Comparison of ENCODE assay signal across 29 mouse cellular contexts in genomic region chr11:84910411-84910810, GRCm38 (mm10). TPM values are rescaled to one million over a fixed set of nuclear protein-coding genes. Genes with fewer than 3 reads are reported as not detected.
DNase-seq lines count a peak whose midpoint lies in the region; ATAC-seq and TF ChIP-seq lines count a peak whose summit lies in the region.
"Had no signal": no experiment of that assay in that cellular context is flagged by ENCODE, and none has a peak within 500 bp of the region (broad histone marks: within the 10 kb centered on the region; RNA-seq: fewer than 3 reads in every experiment).

No protein-coding gene starts in this region.

- peaks cover 6% of the 10 kb centered on the region for H3K79me3 ChIP-seq in C2C12 (ENCODE audit: low read depth)

- H3K27me3 ChIP-seq in embryonic facial prominence, embryonic 14.5 days (replicated peaks; ENCODE audit: control insufficient read depth, insufficient read depth, low read length), result no peaks in the 10 kb centered on the region
- H3K27me3 ChIP-seq in embryonic facial prominence, embryonic 10.5 days (replicated peaks; ENCODE audit: low read depth, poor library complexity, severe bottlenecking), result no peaks in the 10 kb centered on the region
- H3K27me3 ChIP-seq in C2C12 (ENCODE audit: control insufficient read depth, insufficient read depth, insufficient read length), result no peaks in the 10 kb centered on the region
- H3K27me3 ChIP-seq: CH12.LX; embryonic facial prominence, embryonic 12.5 days; forebrain, embryonic 12.5 days; forebrain, embryonic 15.5 days; heart, embryonic 12.5 days; heart, embryonic 15.5 days had no signal

- TF ChIP-seq CTCF in C2C12 (IDR thresholded peaks at IDR 0.05; ENCODE audit: control insufficient read depth, insufficient read depth, insufficient read length), result no peak
- TF ChIP-seq CTCF in brain, embryonic 14.5 days (IDR thresholded peaks at IDR 0.05; ENCODE audit: borderline replicate concordance, extremely low read depth, insufficient read depth, insufficient read length), result no peak

- H3ac ChIP-seq in C2C12 (ENCODE audit: control insufficient read depth, insufficient read length, low read depth), result no peak overlapping the region

- no peaks in the 10 kb centered on the region for H3K9me3 ChIP-seq in embryonic facial prominence, embryonic 14.5 days (ENCODE audit: control insufficient read depth, low read length)
- no peaks in the 10 kb centered on the region for H3K9me3 ChIP-seq in embryonic facial prominence, embryonic 10.5 days
- H3K9me3 ChIP-seq: embryonic facial prominence, embryonic 12.5 days; forebrain, embryonic 12.5 days; forebrain, embryonic 15.5 days; G1E; heart, embryonic 12.5 days; heart, embryonic 15.5 days had no signal

- H3K9ac ChIP-seq in embryonic facial prominence, embryonic 14.5 days (ENCODE audit: low read depth, low read length), result no peak overlapping the region
- H3K9ac ChIP-seq: embryonic facial prominence, embryonic 12.5 days; forebrain, embryonic 12.5 days; forebrain, embryonic 15.5 days; heart, embryonic 12.5 days; heart, embryonic 15.5 days; hindbrain, embryonic 14.5 days had no signal

- H3K4me2 ChIP-seq in embryonic facial prominence, embryonic 14.5 days (ENCODE audit: low read depth, low read length), result no peak overlapping the region
- H3K4me2 ChIP-seq: embryonic facial prominence, embryonic 12.5 days; forebrain, embryonic 12.5 days; forebrain, embryonic 15.5 days; heart, embryonic 12.5 days; heart, embryonic 15.5 days; hindbrain, embryonic 14.5 days had no signal

- ATAC-seq in embryonic facial prominence, embryonic 14.5 days (ENCODE audit: low read depth), result peak; percentile 10; the same call in 1 of the 2 replicates
- ATAC-seq: forebrain, embryonic 15.5 days; hindbrain, postnatal 0 days; inflammation-experienced regulatory T-cells, adult 6 months had no signal

- WGBS in embryonic facial prominence, embryonic 14.5 days, result 68% methylated on average over 4 of the region's 4 CpGs
- 79% methylated on average over 4 of the region's 4 CpGs for WGBS in embryonic facial prominence, embryonic 10.5 days

- intact Hi-C loops in heart, postnatal 10 days (cut with DNase I), result loop anchor here (10.0 kb wide), 1 partner anchor 404 kb away; the partner anchor contains the start of gene Ppm1d

- TF ChIP-seq POLR2A in brain, embryonic 14.5 days (IDR thresholded peaks at IDR 0.05; ENCODE audit: borderline replicate concordance, extremely low read depth, insufficient read depth, insufficient read length, poor library complexity, severe bottlenecking), result no peak

- H3K27ac ChIP-seq in embryonic facial prominence, embryonic 14.5 days (replicated peaks; ENCODE audit: low read depth, low read length), result no peak overlapping the region
- no peak overlapping the region for H3K27ac ChIP-seq in embryonic facial prominence, embryonic 10.5 days (replicated peaks)
- H3K27ac ChIP-seq: embryonic facial prominence, embryonic 12.5 days; forebrain, embryonic 12.5 days; forebrain, embryonic 15.5 days; heart, adult 2 months; heart, embryonic 15.5 days; hindbrain, embryonic 14.5 days; hindbrain, postnatal 0 days had no signal

- peaks cover 71% of the 10 kb centered on the region for H3K36me3 ChIP-seq in embryonic facial prominence, embryonic 14.5 days (ENCODE audit: control insufficient read depth, insufficient read depth, low read length)
- peaks cover 93% of the 10 kb centered on the region for H3K36me3 ChIP-seq in embryonic facial prominence, embryonic 10.5 days (replicated peaks)
- peaks cover 72% of the 10 kb centered on the region for H3K36me3 ChIP-seq in C2C12 (ENCODE audit: control insufficient read depth, insufficient read depth)

- H3K79me2 ChIP-seq in C2C12 (ENCODE audit: control insufficient read depth, insufficient read depth), result peaks cover 15% of the 10 kb centered on the region

- DNase-seq in adrenal gland, adult 2 months, result peak; percentile 11
- no peak for DNase-seq in adrenal gland, postnatal 4 days (ENCODE audit: low spot score in 2 of 2)
- peak; percentile 14 for DNase-seq in embryonic facial prominence, embryonic 14.5 days (ENCODE audit: low spot score)
- DNase-seq in embryonic facial prominence, embryonic 10.5 days (ENCODE audit: low spot score), result no peak
- DNase-seq in brain, embryonic 14.5 days (ENCODE audit: low read depth), result peak; percentile 4
- DNase-seq in heart, postnatal 10 days, result no peak
- no peak for DNase-seq in retina, embryonic 14.5 days (ENCODE audit: low spot score)
- DNase-seq: adrenal gland, adult 8-10 months; cerebellum, adult 18-20 months; cerebellum, adult 9-10 months; cerebellum, postnatal 14 days; gastrocnemius, postnatal 25 days; heart, adult 2 months; heart, postnatal 14 days; heart, postnatal 4 days; kidney, adult 11 months; kidney, adult 8-10 months had no signal

- no peak overlapping the region for H3K4me3 ChIP-seq in embryonic facial prominence, embryonic 14.5 days (ENCODE audit: low read depth, low read length)
- no peak overlapping the region for H3K4me3 ChIP-seq in embryonic facial prominence, embryonic 10.5 days
- H3K4me3 ChIP-seq in C2C12 (ENCODE audit: insufficient read depth, poor library complexity, severe bottlenecking), result no peak overlapping the region
- H3K4me3 ChIP-seq: embryonic facial prominence, embryonic 12.5 days; erythroblast, embryonic 14.5 days; forebrain, embryonic 12.5 days; forebrain, embryonic 15.5 days; heart, adult 2 months; heart, embryonic 12.5 days; heart, embryonic 15.5 days had no signal

- H3K4me1 ChIP-seq in embryonic facial prominence, embryonic 14.5 days (ENCODE audit: control insufficient read depth, insufficient read depth, low read length), result no peaks in the 10 kb centered on the region
- peaks cover 14% of the 10 kb centered on the region for H3K4me1 ChIP-seq in embryonic facial prominence, embryonic 10.5 days

TF ChIP-seq in C2C12, 6 proteins besides CTCF, POLR2A, EP300 and RAD21:
- no peak for TF ChIP-seq USF1 (IDR thresholded peaks at IDR 0.05; ENCODE audit: low read depth)
- peak; percentile 68 for TF ChIP-seq MYOD1 (IDR thresholded peaks at IDR 0.05; ENCODE audit: control insufficient read depth, insufficient read length, low read depth)

RNA-seq across cellular contexts. Expression of gene Znhit3, which starts 5.8 kb away (rescaled TPM):
- 10 to 100 TPM in 1 of 2 experiments, 1 to 10 TPM in 1; 8.6 to 13.7 TPM for total RNA-seq in adrenal gland, adult 2 months (2021)
- 5.8 and 6.2 TPM in 2 replicates for polyA plus RNA-seq in adrenal gland, adult 2 months (2012; rRNA removed)
- 10 to 100 TPM; 14.4 to 20.4 TPM for total RNA-seq in adrenal gland, postnatal 4 days (2021)
- 46.5 and 52.2 TPM in 2 replicates for polyA plus RNA-seq in embryonic facial prominence, embryonic 14.5 days (2014; fragmentation: Nextera tagmentation; extraction: Ambion mirVana)
- polyA plus RNA-seq in embryonic facial prominence, embryonic 10.5 days (2016; fragmentation: Nextera tagmentation; extraction: Ambion mirVana), result 89.1 and 96.8 TPM in 2 replicates
- polyA plus RNA-seq in C2C12 (2012; fragmentation: generic; extraction: Trizol), result 39.2 TPM
- 34.9 and 44.9 TPM in 2 replicates for polyA plus RNA-seq in brain, embryonic 14.5 days (2012; rRNA removed)
- total RNA-seq in heart, postnatal 10 days (2021), result 1 to 10 TPM; 9.5 TPM

RNA-seq across cellular contexts. Expression of gene Pigw, which starts 30.3 kb away (rescaled TPM):
- total RNA-seq in adrenal gland, adult 2 months (2021), result 10 to 100 TPM in 1 of 2 experiments, 1 to 10 TPM in 1; 6.5 to 10.1 TPM
- polyA plus RNA-seq in adrenal gland, adult 2 months (2012; rRNA removed), result 1.2 and 1.9 TPM in 2 replicates
- total RNA-seq in adrenal gland, postnatal 4 days (2021), result 1 to 10 TPM; 7.5 to 7.6 TPM
- 2.3 and 3.1 TPM in 2 replicates for polyA plus RNA-seq in embryonic facial prominence, embryonic 14.5 days (2014; fragmentation: Nextera tagmentation; extraction: Ambion mirVana)
- polyA plus RNA-seq in embryonic facial prominence, embryonic 10.5 days (2016; fragmentation: Nextera tagmentation; extraction: Ambion mirVana), result 2.5 and 2.8 TPM in 2 replicates
- 3.9 TPM for polyA plus RNA-seq in C2C12 (2012; fragmentation: generic; extraction: Trizol)
- polyA plus RNA-seq in brain, embryonic 14.5 days (2012; rRNA removed), result 5.3 and 6.2 TPM in 2 replicates
- total RNA-seq in heart, postnatal 10 days (2021), result 1 to 10 TPM; 5.5 to 6.7 TPM

RNA-seq across cellular contexts. Expression of gene Myo19, which starts 30.5 kb away (rescaled TPM):
- 10 to 100 TPM in 1 of 2 experiments, 1 to 10 TPM in 1; 9.3 to 13.2 TPM for total RNA-seq in adrenal gland, adult 2 months (2021)
- 11.4 and 12.7 TPM in 2 replicates for polyA plus RNA-seq in adrenal gland, adult 2 months (2012; rRNA removed)
- 10 to 100 TPM; 18.1 to 20.2 TPM for total RNA-seq in adrenal gland, postnatal 4 days (2021)
- 10.9 and 11.9 TPM in 2 replicates for polyA plus RNA-seq in embryonic facial prominence, embryonic 14.5 days (2014; fragmentation: Nextera tagmentation; extraction: Ambion mirVana)
- polyA plus RNA-seq in embryonic facial prominence, embryonic 10.5 days (2016; fragmentation: Nextera tagmentation; extraction: Ambion mirVana), result 11.9 and 15.3 TPM in 2 replicates
- polyA plus RNA-seq in C2C12 (2012; fragmentation: generic; extraction: Trizol), result 13.2 TPM
- polyA plus RNA-seq in brain, embryonic 14.5 days (2012; rRNA removed), result 20.8 and 24.1 TPM in 2 replicates
- total RNA-seq in heart, postnatal 10 days (2021), result 10 to 100 TPM; 10.5 to 10.9 TPM

RNA-seq across cellular contexts. Expression of gene Ggnbp2, which starts 39.8 kb away (rescaled TPM):
- total RNA-seq in adrenal gland, adult 2 months (2021), result 10 to 100 TPM; 67.1 to 87.0 TPM
- polyA plus RNA-seq in adrenal gland, adult 2 months (2012; rRNA removed), result 7.5 and 8.2 TPM in 2 replicates
- total RNA-seq in adrenal gland, postnatal 4 days (2021), result 100 to 1,000 TPM in 1 of 2 experiments, 10 to 100 TPM in 1; 99.1 to 100 TPM
- polyA plus RNA-seq in embryonic facial prominence, embryonic 14.5 days (2014; fragmentation: Nextera tagmentation; extraction: Ambion mirVana), result 62.4 and 67.0 TPM in 2 replicates
- 52.0 and 53.9 TPM in 2 replicates for polyA plus RNA-seq in embryonic facial prominence, embryonic 10.5 days (2016; fragmentation: Nextera tagmentation; extraction: Ambion mirVana)
- polyA plus RNA-seq in C2C12 (2012; fragmentation: generic; extraction: Trizol), result 21.1 TPM
- polyA plus RNA-seq in brain, embryonic 14.5 days (2012; rRNA removed), result 93.4 and 93.8 TPM in 2 replicates
- total RNA-seq in heart, postnatal 10 days (2021), result 10 to 100 TPM; 54.5 to 62.1 TPM

RNA-seq across cellular contexts. Expression of gene Car4, which starts 47.2 kb away (rescaled TPM):
- total RNA-seq in adrenal gland, adult 2 months (2021), result 1 to 10 TPM; 5.2 to 8.5 TPM
- polyA plus RNA-seq in adrenal gland, adult 2 months (2012; rRNA removed), result 3.8 and 4.3 TPM in 2 replicates
- total RNA-seq in adrenal gland, postnatal 4 days (2021), result 10 to 100 TPM in 1 of 2 experiments, 1 to 10 TPM in 1; 4.9 to 18.5 TPM
- 0.40 and 0.41 TPM in 2 replicates for polyA plus RNA-seq in embryonic facial prominence, embryonic 14.5 days (2014; fragmentation: Nextera tagmentation; extraction: Ambion mirVana)
- 2.9 and 5.1 TPM in 2 replicates for polyA plus RNA-seq in embryonic facial prominence, embryonic 10.5 days (2016; fragmentation: Nextera tagmentation; extraction: Ambion mirVana)
- polyA plus RNA-seq in C2C12 (2012; fragmentation: generic; extraction: Trizol), result not detected
- polyA plus RNA-seq in brain, embryonic 14.5 days (2012; rRNA removed), result 1.9 and 2.0 TPM in 2 replicates
- 10 to 100 TPM; 46.9 to 55.9 TPM for total RNA-seq in heart, postnatal 10 days (2021)
- total RNA-seq: CH12.LX, G1E had no signal
- polyA plus RNA-seq: erythroblast, embryonic 14.5 days; G1E; inflammation-experienced regulatory T-cells, adult 6 months had no signal

Comparison
In these comparisons a context has a peak if more than half of its experiments do, and no peak if none do; other contexts are left out.
1. DNase-seq: peak in adrenal gland, adult 2 months (single experiment), embryonic facial prominence, embryonic 14.5 days (single experiment) and brain, embryonic 14.5 days (single experiment); none in adrenal gland, postnatal 4 days (0 of 2), embryonic facial prominence, embryonic 10.5 days (single experiment), heart, postnatal 10 days (0 of 2) and retina, embryonic 14.5 days (single experiment).